Mouse (Mus musculus) bone marrow, adult 2 months (tissue): ENCODE measurements around the gene Ric8b.

Experiments used
- CTCF ChIP-seq: fragments of 200-500 bp; IDR thresholded peaks from 2 replicates; pipeline ENCODE4 v1.5.1; 2011; ENCODE audit warnings: low read length, control low read depth; ENCODE audit not compliant: control insufficient read depth, insufficient read depth
- POLR2A ChIP-seq: fragments of 200-500 bp; IDR thresholded peaks from 2 replicates; pipeline ENCODE4 v1.6.1; 2011; ENCODE audit warnings: low read depth, mild to moderate bottlenecking, control low read depth, low read length, borderline replicate concordance; ENCODE audit not compliant: control insufficient read depth

GRCm38 (mm10) chr10:84910758-84911384, 6.5 kb upstream of the Ric8b start:
- TF ChIP-seq POLR2A (no peak), CTCF (no peak)
